Mouse (Mus musculus) liver, embryonic 13.5 days (tissue): Measurements from ENCODE around the gene Maff. TPM values are rescaled to one million over a fixed set of nuclear protein-coding genes. Genes with fewer than 3 reads are reported as not detected.

Experiments used
- microRNA counts: library from miRNA; unstranded; fragments of <30 nt; microRNA quantifications from one replicate; lab custom pipeline; 2016
- microRNA-seq: library from miRNA; unstranded; fragments of <30 nt; microRNA quantifications from one replicate; pipeline ENCODE4, GENCODE M21; 2016
- polyA plus RNA-seq: library from polyadenylated mRNA; unstranded; fragments of >200 nt; fragmentation: Nextera tagmentation; extraction: Ambion mirVana; gene quantifications from 2 replicates; pipeline ENCODE4 v1.2.1, GENCODE M21; 2015

Gene Maff
- polyA plus RNA-seq, 1 experiment from 2014 or later: 0.95 TPM

MicroRNA genes within 50 kb of the gene (microRNA counts, 519-probe panel; counts per million panel counts)
- 114 counts per million for microRNA mmu-miR-1943 (lab: Ali Mortazavi, UCI)

Small RNAs within 50 kb of the gene (microRNA-seq; reads per million reads assigned to microRNA genes)
- gene Mir1943: not detected

Other genes starting within 250 kb of the Maff start
- 1.0 and 1.2 TPM in 2 replicates for gene Micall1, start 237.7 kb upstream of the Maff start, polyA plus RNA-seq
- gene Polr2f, start 205.6 kb upstream of the Maff start, polyA plus RNA-seq: 233 and 235 TPM in 2 replicates
- 0.61 and 0.74 TPM in 2 replicates for gene 1700088E04Rik, start 205.4 kb upstream of the Maff start, polyA plus RNA-seq
- gene Sox10, start 181.4 kb upstream of the Maff start, polyA plus RNA-seq: 0.06 and 0.10 TPM in 2 replicates
- gene Pick1, start 117.4 kb upstream of the Maff start, polyA plus RNA-seq: 10.5 and 10.6 TPM in 2 replicates
- gene Gm49486, start 117.2 kb upstream of the Maff start, polyA plus RNA-seq: not detected in 2 replicates
- not detected in 2 replicates for gene Slc16a8, start 91.9 kb upstream of the Maff start, polyA plus RNA-seq
- gene Baiap2l2, start 61.1 kb upstream of the Maff start, polyA plus RNA-seq: 1.8 and 2.3 TPM in 2 replicates
- gene Pla2g6, start 18.2 kb upstream of the Maff start, polyA plus RNA-seq: 11.4 and 14.9 TPM in 2 replicates
- gene Tmem184b, start 56.9 kb downstream of the Maff start, polyA plus RNA-seq: 8.7 and 12.1 TPM in 2 replicates
- 10.4 and 11.4 TPM in 2 replicates for gene Csnk1e, start 108.9 kb downstream of the Maff start, polyA plus RNA-seq
- gene Kcnj4, start 158.6 kb downstream of the Maff start, polyA plus RNA-seq: not detected in 2 replicates
- gene Kdelr3, start 169.8 kb downstream of the Maff start, polyA plus RNA-seq: 6.2 and 6.4 TPM in 2 replicates
- 12.1 and 12.6 TPM in 2 replicates for gene Ddx17, start 200.1 kb downstream of the Maff start, polyA plus RNA-seq